Mouse (Mus musculus): ENCODE results near the gene Sec24d. TPM values are rescaled to one million over a fixed set of nuclear protein-coding genes. Genes with fewer than 3 reads are reported as not detected.

Gene Sec24d
- total RNA-seq (2014; rRNA removed) (22.4 and 24.6 TPM in 2 replicates), polyA plus RNA-seq (2015; fragmentation: Nextera tagmentation; extraction: Ambion mirVana) (10.9 and 11.2 TPM in 2 replicates)

DNA sequence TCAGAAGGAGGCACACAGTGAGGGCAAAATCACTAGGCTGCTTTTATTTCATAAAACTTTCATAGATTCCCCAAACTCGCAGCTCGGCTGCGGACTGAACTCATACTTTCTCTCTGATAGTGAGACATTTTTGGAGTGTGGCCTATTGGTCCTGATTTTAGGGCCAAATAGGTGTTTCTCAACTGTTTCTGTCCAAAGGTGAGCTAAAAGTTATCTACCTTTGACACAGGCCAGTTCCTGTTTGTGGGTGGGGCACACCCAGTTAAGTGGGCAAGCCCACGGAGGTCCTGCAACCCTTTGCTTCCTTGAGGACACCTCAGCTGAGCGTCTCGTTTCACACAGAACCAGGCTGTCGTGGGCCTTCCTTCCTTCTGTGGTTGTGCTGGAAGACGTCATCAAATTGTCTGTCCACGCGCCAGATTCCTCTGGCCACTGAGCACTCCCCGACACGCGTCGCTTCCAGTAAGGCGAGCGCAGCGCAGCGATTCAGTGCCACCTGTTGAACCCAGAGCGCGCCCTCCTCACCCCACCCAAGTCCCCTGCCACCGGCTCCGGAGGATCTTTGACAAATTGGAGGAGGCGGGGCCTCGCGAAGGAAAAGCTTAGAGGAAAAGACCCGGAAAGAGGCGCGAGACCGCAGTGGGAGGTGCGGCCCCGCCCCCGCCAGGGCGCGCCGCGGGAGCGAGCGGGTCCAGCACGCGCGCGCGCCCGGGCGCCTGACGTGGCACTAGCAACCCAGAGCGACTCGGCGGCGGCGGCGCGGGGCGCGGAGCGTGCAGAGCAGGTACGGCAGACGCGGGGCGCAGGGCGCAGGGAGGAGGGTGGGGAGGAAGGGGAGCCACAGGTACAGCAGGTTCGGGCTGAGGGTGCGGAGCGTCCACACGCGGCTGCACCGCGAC, at the start of gene Sec24d:
TSS of gene Sec24d (plus strand) at position 703 of the 899 bp plus-strand sequence.
- H3K4me1 ChIP-seq (ENCODE audit: insufficient read depth, low read length) = no peaks in the 10 kb centered on the region
- H3K9me3 ChIP-seq (ENCODE audit: low read length) = no peaks in the 10 kb centered on the region
- ATAC-seq (ENCODE audit: low FRiP score) (peak; percentile 91), DNase-seq (ENCODE audit: low spot score) (peak; percentile 84)
- 0 out of 2 replicates have a peak, but pooled peaks cover 7% of the 10 kb centered on the region for H3K36me3 ChIP-seq (ENCODE audit: insufficient read depth, low read length)
- no peaks in the 10 kb centered on the region for H3K27me3 ChIP-seq (ENCODE audit: insufficient read depth, low read length)
- no peak for TF ChIP-seq CTCF (IDR thresholded peaks at IDR 0.05)
- H3K9ac ChIP-seq (replicated peaks; ENCODE audit: low read length, poor library complexity, severe bottlenecking) = peak within 1 kb of the TSS; percentile 69
- 0 out of 2 replicates have a peak within 1 kb of the TSS, but pooled peaks have one; percentile 43 for H3K27ac ChIP-seq (ENCODE audit: low read depth, low read length)
- H3K4me3 ChIP-seq (ENCODE audit: low read depth, low read length) = peak within 1 kb of the TSS; percentile 75
- H3K4me2 ChIP-seq (ENCODE audit: low read depth, low read length, poor library complexity, severe bottlenecking) = peak within 1 kb of the TSS; percentile 89
- 4% methylated on average over 63 of the region's 68 CpGs for WGBS

DNA sequence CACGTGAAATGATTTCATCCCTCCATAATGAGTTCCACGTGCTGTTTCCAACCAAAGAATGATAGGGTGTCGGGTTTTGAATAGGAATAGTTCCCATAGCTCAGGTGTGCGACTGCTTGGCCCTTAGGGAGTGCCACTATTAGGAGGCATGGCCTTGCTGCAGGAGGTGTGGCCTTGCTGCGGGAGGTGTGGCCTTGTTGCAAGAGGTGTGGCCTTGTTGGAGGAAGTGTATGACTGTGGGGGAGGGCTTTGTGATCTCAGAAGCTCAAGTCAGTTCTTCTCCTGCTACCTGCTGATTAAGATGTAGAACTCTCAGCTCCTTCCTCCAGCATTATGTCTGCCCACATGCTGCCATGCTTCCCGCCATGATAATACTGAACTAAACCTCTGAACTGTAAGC, 48.6 kb upstream of the Sec24d start:
- H3K27ac ChIP-seq (ENCODE audit: low read depth, low read length) = no peak overlapping the region
- H3K36me3 ChIP-seq (ENCODE audit: insufficient read depth, low read length) = no peaks in the 10 kb centered on the region
- DNase-seq (ENCODE audit: low spot score) = no peak
- H3K9me3 ChIP-seq (ENCODE audit: low read length) = no peaks in the 10 kb centered on the region
- H3K4me3 ChIP-seq (ENCODE audit: low read depth, low read length) = no peak overlapping the region
- H3K4me2 ChIP-seq (ENCODE audit: low read depth, low read length, poor library complexity, severe bottlenecking) = no peak overlapping the region
- H3K27me3 ChIP-seq (ENCODE audit: insufficient read depth, low read length) = no peaks in the 10 kb centered on the region
- 55% methylated on average over 6 of the region's 6 CpGs for WGBS
- no peak for ATAC-seq (ENCODE audit: low FRiP score)
- H3K4me1 ChIP-seq (ENCODE audit: insufficient read depth, low read length) = no peaks in the 10 kb centered on the region
- no peak overlapping the region for H3K9ac ChIP-seq (replicated peaks; ENCODE audit: low read length, poor library complexity, severe bottlenecking)
- TF ChIP-seq CTCF (IDR thresholded peaks at IDR 0.05) = no peak

- Histone ChIP-seq H3K27ac (ENCODE audit: low read depth, low read length) (no peak overlapping the region), H3K4me2 (ENCODE audit: low read depth, low read length, poor library complexity, severe bottlenecking) (no peak overlapping the region), H3K9me3 (ENCODE audit: low read length) (no peaks in the 10 kb centered on the region), H3K4me1 (ENCODE audit: insufficient read depth, low read length) (no peaks in the 10 kb centered on the region), H3K36me3 (ENCODE audit: insufficient read depth, low read length) (no peaks in the 10 kb centered on the region), H3K9ac (replicated peaks; ENCODE audit: low read length, poor library complexity, severe bottlenecking) (no peak overlapping the region), H3K4me3 (ENCODE audit: low read depth, low read length) (no peak overlapping the region), H3K27me3 (ENCODE audit: insufficient read depth, low read length) (no peaks in the 10 kb centered on the region)
- 94% methylated on average over 3 of the region's 3 CpGs for WGBS
- DNase-seq (ENCODE audit: low spot score) = no peak
- no peak for ATAC-seq (ENCODE audit: low FRiP score)
- no peak for TF ChIP-seq CTCF (IDR thresholded peaks at IDR 0.05)
Observed at GRCm38 (mm10) chr3:123227276-123227675, 40.0 kb upstream of the Sec24d start.

DNA sequence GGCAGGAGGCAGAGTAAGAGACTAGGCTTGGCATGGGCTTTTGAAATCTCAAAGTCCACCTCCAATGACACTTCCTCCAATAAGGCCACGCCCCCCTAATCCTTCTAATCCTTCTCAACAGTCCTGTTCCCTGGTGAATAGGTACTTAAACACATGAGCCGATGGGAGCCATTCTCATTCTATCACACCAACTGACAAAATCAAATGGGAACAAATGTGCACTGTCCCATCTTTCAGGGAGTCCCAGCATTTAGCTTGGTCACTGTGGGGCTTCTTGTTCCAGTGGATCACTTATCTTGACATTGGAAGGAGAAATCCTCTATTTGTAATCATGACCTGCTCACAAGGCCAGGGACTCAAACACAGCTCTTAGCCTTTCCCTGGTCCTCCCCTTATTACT, 35.6 kb upstream of the Sec24d start:
- H3K9me3 ChIP-seq (ENCODE audit: low read length) = no peaks in the 10 kb centered on the region
- H3K4me2 ChIP-seq (ENCODE audit: low read depth, low read length, poor library complexity, severe bottlenecking) = no peak overlapping the region
- no peak overlapping the region for H3K27ac ChIP-seq (ENCODE audit: low read depth, low read length)
- no peaks in the 10 kb centered on the region for H3K36me3 ChIP-seq (ENCODE audit: insufficient read depth, low read length)
- DNase-seq (ENCODE audit: low spot score) (no peak), ATAC-seq (ENCODE audit: low FRiP score) (no peak)
- 0 out of 2 replicates have a peak, but pooled peaks cover 2% of the 10 kb centered on the region for H3K4me1 ChIP-seq (ENCODE audit: insufficient read depth, low read length)
- no peak for TF ChIP-seq CTCF (IDR thresholded peaks at IDR 0.05)
- WGBS = 73% methylated on average over 2 of the region's 2 CpGs
- no peaks in the 10 kb centered on the region for H3K27me3 ChIP-seq (ENCODE audit: insufficient read depth, low read length)
- H3K4me3 ChIP-seq (ENCODE audit: low read depth, low read length) = no peak overlapping the region
- H3K9ac ChIP-seq (replicated peaks; ENCODE audit: low read length, poor library complexity, severe bottlenecking) = no peak overlapping the region

GRCm38 (mm10) chr3:123234191-123234836, 32.9 kb upstream of the Sec24d start:
- ATAC-seq (ENCODE audit: low FRiP score) (no peak), DNase-seq (ENCODE audit: low spot score) (peak; percentile 59)
- Histone ChIP-seq H3K27ac (ENCODE audit: low read depth, low read length) (no peak overlapping the region), H3K9me3 (ENCODE audit: low read length) (no peaks in the 10 kb centered on the region), H3K4me2 (ENCODE audit: low read depth, low read length, poor library complexity, severe bottlenecking) (no peak overlapping the region), H3K4me3 (ENCODE audit: low read depth, low read length) (no peak overlapping the region), H3K4me1 (ENCODE audit: insufficient read depth, low read length) (0 out of 2 replicates have a peak, but pooled peaks cover 2% of the 10 kb centered on the region), H3K9ac (replicated peaks; ENCODE audit: low read length, poor library complexity, severe bottlenecking) (no peak overlapping the region), H3K36me3 (ENCODE audit: insufficient read depth, low read length) (no peaks in the 10 kb centered on the region), H3K27me3 (ENCODE audit: insufficient read depth, low read length) (no peaks in the 10 kb centered on the region)
- 40% methylated on average over 16 of the region's 16 CpGs for WGBS
- TF ChIP-seq CTCF (IDR thresholded peaks at IDR 0.05) = peak; percentile 72
